ENCODE assay signal across 9 mouse cellular contexts in the genomic region with DNA sequence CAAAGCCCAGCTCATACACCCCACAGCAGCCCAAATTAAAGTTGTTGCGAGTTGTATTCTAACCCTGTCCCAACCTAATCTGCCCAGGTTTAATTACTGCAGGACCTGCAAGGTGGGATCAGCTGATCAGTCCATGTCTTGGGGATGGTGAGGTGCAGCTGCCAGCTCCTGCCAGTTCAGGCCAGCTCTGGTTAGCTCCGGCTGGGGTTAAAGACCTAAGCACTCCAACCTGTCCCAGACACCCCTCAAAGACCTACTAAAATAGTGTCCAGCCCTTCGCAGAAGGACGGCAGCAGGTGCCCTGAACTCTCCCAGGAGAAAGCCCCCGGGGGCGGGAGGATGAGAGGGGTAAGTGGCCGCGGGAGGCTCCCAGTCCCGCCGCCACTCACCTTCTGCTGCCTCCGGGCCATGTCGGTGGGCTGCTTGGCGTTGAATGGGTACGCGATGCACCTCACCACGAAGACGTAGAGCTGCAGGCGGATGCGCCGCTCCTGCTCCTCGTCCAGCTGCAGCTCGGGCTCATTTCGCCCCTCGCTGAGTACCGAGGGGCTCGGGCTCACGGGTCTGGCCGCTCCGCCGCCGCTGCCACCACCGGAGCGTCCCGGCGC. TPM values are rescaled to one million over a fixed set of nuclear protein-coding genes. Genes with fewer than 3 reads are reported as not detected.
DNase-seq lines count a peak whose midpoint lies in the region; ATAC-seq and TF ChIP-seq lines count a peak whose summit lies in the region.
"Had no signal": no experiment of that assay in that cellular context is flagged by ENCODE, and none has a peak within 500 bp of the region (broad histone marks: within the 10 kb centered on the region; RNA-seq: fewer than 3 reads in every experiment).

No protein-coding gene starts in this region.

- H3K27me3 ChIP-seq in forebrain, embryonic 10.5 days (ENCODE audit: poor library complexity, severe bottlenecking) = peaks cover 50% of the 10 kb centered on the region
- peaks cover 29% of the 10 kb centered on the region for H3K27me3 ChIP-seq in intestine, embryonic 14.5 days (replicated peaks; ENCODE audit: control insufficient read depth, insufficient read depth, low read length)
- peaks cover 22% of the 10 kb centered on the region for H3K27me3 ChIP-seq in liver, embryonic 14.5 days (ENCODE audit: control insufficient read depth, insufficient read depth, low read length)
- H3K27me3 ChIP-seq in stomach, embryonic 14.5 days (ENCODE audit: control insufficient read depth, insufficient read depth, low read length) = peaks cover 7% of the 10 kb centered on the region; the same call in 1 of the 2 replicates

- no peak for TF ChIP-seq CTCF in brain, embryonic 14.5 days (IDR thresholded peaks at IDR 0.05; ENCODE audit: borderline replicate concordance, extremely low read depth, insufficient read depth, insufficient read length)
- TF ChIP-seq CTCF in liver, embryonic 14.5 days (IDR thresholded peaks at IDR 0.05; ENCODE audit: low read depth) = no peak

- peak; percentile 2 for DNase-seq in layer of hippocampus, adult 9-11 months
- no peak for DNase-seq in layer of hippocampus, adult 9-10 months (ENCODE audit: low spot score)
- peak; percentile 45 for DNase-seq in brain, embryonic 14.5 days (ENCODE audit: low read depth)
- peak; percentile 44 for DNase-seq in forebrain, embryonic 10.5 days (ENCODE audit: extremely low spot score, low spot score)
- DNase-seq in intestine, embryonic 14.5 days (ENCODE audit: low spot score) = peak; percentile 65
- no peak for DNase-seq in liver, embryonic 14.5 days (ENCODE audit: low read depth in 3 of 3, low spot score in 3 of 3)

- peak; percentile 67 for ATAC-seq in intestine, embryonic 14.5 days (replicated peaks; ENCODE audit: low FRiP score, low TSS enrichment, low read depth)
- no peak for ATAC-seq in liver, embryonic 14.5 days (ENCODE audit: insufficient read depth)
- ATAC-seq in stomach, embryonic 14.5 days (ENCODE audit: insufficient number of reproducible peaks, insufficient read depth, low FRiP score, low read depth) = peak; percentile 30; the same call in 1 of the 2 replicates
- ATAC-seq in erythroid progenitor cell, adult 5-6 weeks (replicated peaks; ENCODE audit: low FRiP score, poor library complexity, severe bottlenecking) = no peak
- ATAC-seq: Patski had no signal

- H3K9ac ChIP-seq in intestine, embryonic 14.5 days (ENCODE audit: low read length) = peak overlapping the region; percentile 52
- no peak overlapping the region for H3K9ac ChIP-seq in liver, embryonic 14.5 days (replicated peaks)
- H3K9ac ChIP-seq in stomach, embryonic 14.5 days (replicated peaks; ENCODE audit: low read depth, low read length) = peak overlapping the region; percentile 57

- no peak for TF ChIP-seq POLR2A in brain, embryonic 14.5 days (IDR thresholded peaks at IDR 0.05; ENCODE audit: borderline replicate concordance, extremely low read depth, insufficient read depth, insufficient read length, poor library complexity, severe bottlenecking)

- peak overlapping the region; percentile 63 for H3K4me3 ChIP-seq in forebrain, embryonic 10.5 days
- peak overlapping the region; percentile 63 for H3K4me3 ChIP-seq in intestine, embryonic 14.5 days (ENCODE audit: low read depth, low read length)
- H3K4me3 ChIP-seq in liver, embryonic 14.5 days (ENCODE audit: insufficient read depth in 1 of 2, low read depth in 2 of 2, low read length in 2 of 2) = peak overlapping the region; percentile 26 to 51
- H3K4me3 ChIP-seq in stomach, embryonic 14.5 days (ENCODE audit: low read depth, low read length) = peak overlapping the region; percentile 72

- H3K36me3 ChIP-seq in forebrain, embryonic 10.5 days (replicated peaks) = no peaks in the 10 kb centered on the region
- H3K36me3 ChIP-seq in intestine, embryonic 14.5 days (ENCODE audit: control insufficient read depth, insufficient read depth, low read length) = no peaks in the 10 kb centered on the region
- H3K36me3 ChIP-seq in liver, embryonic 14.5 days (replicated peaks; ENCODE audit: control insufficient read depth, insufficient read depth, low read depth) = no peaks in the 10 kb centered on the region
- H3K36me3 ChIP-seq in stomach, embryonic 14.5 days (ENCODE audit: control insufficient read depth, insufficient read depth, low read length) = no peaks in the 10 kb centered on the region

- H3K9me3 ChIP-seq in forebrain, embryonic 10.5 days = no peaks in the 10 kb centered on the region
- H3K9me3 ChIP-seq in intestine, embryonic 14.5 days (ENCODE audit: control insufficient read depth, low read length) = no peaks in the 10 kb centered on the region
- H3K9me3 ChIP-seq in liver, embryonic 14.5 days (ENCODE audit: control insufficient read depth, low read length) = no peaks in the 10 kb centered on the region
- no peaks in the 10 kb centered on the region for H3K9me3 ChIP-seq in stomach, embryonic 14.5 days (ENCODE audit: control insufficient read depth, low read depth, low read length)

- H3K4me1 ChIP-seq in forebrain, embryonic 10.5 days = peaks cover 22% of the 10 kb centered on the region
- H3K4me1 ChIP-seq in intestine, embryonic 14.5 days (replicated peaks; ENCODE audit: control insufficient read depth, insufficient read depth, low read length) = peaks cover 3% of the 10 kb centered on the region; the same call in 1 of the 2 replicates
- no peaks in the 10 kb centered on the region for H3K4me1 ChIP-seq in liver, embryonic 14.5 days (replicated peaks; ENCODE audit: control insufficient read depth in 2 of 2, insufficient read depth in 2 of 2, low read length in 1 of 2)
- H3K4me1 ChIP-seq in stomach, embryonic 14.5 days (ENCODE audit: control insufficient read depth, insufficient read depth, low read length) = no peaks in the 10 kb centered on the region

- TF ChIP-seq EP300 in liver, embryonic 14.5 days (IDR thresholded peaks at IDR 0.05; ENCODE audit: low read depth) = no peak

- under 1% methylated on average over 35 of the region's 35 CpGs for WGBS in forebrain, embryonic 10.5 days
- 1% methylated on average over 31 of the region's 35 CpGs for WGBS in intestine, embryonic 14.5 days
- 2% methylated on average over 21 of the region's 35 CpGs for WGBS in liver, embryonic 14.5 days (ENCODE audit: insufficient replicate concordance)
- WGBS in stomach, embryonic 14.5 days = 2% methylated on average over 24 of the region's 35 CpGs

- H3K4me2 ChIP-seq in intestine, embryonic 14.5 days (ENCODE audit: low read length) = peak overlapping the region; percentile 86
- peak overlapping the region; percentile 58 for H3K4me2 ChIP-seq in liver, embryonic 14.5 days (ENCODE audit: low read depth)
- H3K4me2 ChIP-seq in stomach, embryonic 14.5 days (replicated peaks; ENCODE audit: low read depth, low read length) = peak overlapping the region; percentile 91

- H3K27ac ChIP-seq in forebrain, embryonic 10.5 days = peak overlapping the region; percentile 82
- no peak overlapping the region for H3K27ac ChIP-seq in intestine, embryonic 14.5 days (ENCODE audit: low read depth)
- no peak overlapping the region for H3K27ac ChIP-seq in liver, embryonic 14.5 days
- no peak overlapping the region for H3K27ac ChIP-seq in stomach, embryonic 14.5 days (ENCODE audit: low read length)

RNA-seq across cellular contexts. Expression of a gene that starts 0.7 kb away (rescaled TPM):
- 5.3 and 7.7 TPM in 2 replicates for polyA plus RNA-seq in brain, embryonic 14.5 days (2012; rRNA removed)
- 2.8 and 2.9 TPM in 2 replicates for polyA plus RNA-seq in forebrain, embryonic 10.5 days (2016; fragmentation: Nextera tagmentation; extraction: Ambion mirVana)
- 0.74 and 1.2 TPM in 2 replicates for polyA plus RNA-seq in intestine, embryonic 14.5 days (2014; fragmentation: Nextera tagmentation; extraction: Ambion mirVana)
- polyA plus RNA-seq in liver, embryonic 14.5 days (2012; rRNA removed) = 0.05 and 0.07 TPM in 2 replicates
- 0.05 and 0.11 TPM in 2 replicates for polyA plus RNA-seq in liver, embryonic 14.5 days (2014; fragmentation: Nextera tagmentation; extraction: Ambion mirVana)
- 2.4 and 4.5 TPM in 2 replicates for polyA plus RNA-seq in stomach, embryonic 14.5 days (2014; fragmentation: Nextera tagmentation; extraction: Ambion mirVana)
- total RNA-seq in erythroid progenitor cell, adult 5-6 weeks (2015; ENCODE audit: low replicate concordance) = not detected in 2 replicates
- 0.26 TPM in 1 of 2 replicates, not detected in the other for total RNA-seq in erythroid progenitor cell, adult 5-6 weeks (2017; ENCODE audit: low replicate concordance)

Comparison
In these comparisons a context has a peak if more than half of its experiments do, and no peak if none do; other contexts are left out.
1. DNase-seq: peak in layer of hippocampus, adult 9-11 months (single experiment), brain, embryonic 14.5 days (single experiment), forebrain, embryonic 10.5 days (single experiment) and intestine, embryonic 14.5 days (single experiment); none in layer of hippocampus, adult 9-10 months (single experiment) and liver, embryonic 14.5 days (0 of 3).
2. ATAC-seq: peak in intestine, embryonic 14.5 days (single experiment) and stomach, embryonic 14.5 days (single experiment); none in liver, embryonic 14.5 days (single experiment) and erythroid progenitor cell, adult 5-6 weeks (single experiment).
3. Peak in every context shown above with its lines, with median percentiles within 50 percentile points of each other: H3K4me3 ChIP-seq and H3K4me2 ChIP-seq.